Mouse (Mus musculus): ENCODE measurements at regions not wholly inside any gene's neighbourhood (a gene's known extent, or its start where the extent isn't known, plus 50 kb on each side); places are given as distances from the start of the nearest gene placed in this dataset.

DNA sequence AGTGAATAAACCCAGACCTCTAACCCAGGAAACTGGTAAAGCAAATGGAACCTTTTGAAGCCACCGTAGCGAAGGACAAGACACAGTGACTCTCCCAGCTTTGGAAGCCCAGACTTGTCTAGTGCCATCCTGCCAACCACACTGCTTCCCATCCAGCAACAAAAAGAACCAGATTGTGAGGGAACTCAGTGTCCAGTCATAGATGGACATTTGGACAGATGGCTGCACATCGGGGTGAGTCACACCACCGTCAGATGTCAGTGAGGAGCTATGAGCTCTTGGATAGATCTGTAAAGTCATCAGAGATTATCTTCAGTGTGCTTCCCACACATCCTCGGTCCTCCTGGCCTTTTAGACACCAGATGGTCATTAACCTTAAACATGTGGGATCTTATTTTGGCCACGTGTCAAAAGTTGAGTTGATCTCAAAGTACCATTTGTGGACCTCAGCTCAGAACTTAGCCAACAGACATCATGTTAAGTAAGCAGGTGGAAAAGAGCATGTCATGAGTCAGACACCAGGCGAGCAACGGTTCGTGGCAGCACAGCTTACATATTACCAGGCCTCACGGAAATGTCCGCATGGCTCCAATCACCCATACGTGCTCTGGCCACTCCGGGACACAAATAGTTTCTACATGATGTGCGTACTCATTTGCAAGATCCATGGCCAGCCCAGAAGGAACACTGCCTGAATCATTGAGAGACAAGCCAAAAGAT is 102.7 kb upstream of the Gdf10 start:
- H3K4me2 ChIP-seq (replicated peaks; ENCODE audit: low read depth, low read length): no peak overlapping the region
- no peaks in the 10 kb centered on the region for H3K4me1 ChIP-seq (ENCODE audit: control insufficient read depth, insufficient read depth, low read length)
- H3K9ac ChIP-seq (replicated peaks; ENCODE audit: low read depth, low read length): no peak overlapping the region
- WGBS: 85% methylated on average over 14 of the region's 14 CpGs
- H3K36me3 ChIP-seq (ENCODE audit: control insufficient read depth, insufficient read depth, low read length): no peaks in the 10 kb centered on the region
- no peak for ATAC-seq (ENCODE audit: insufficient number of reproducible peaks, insufficient read depth, low FRiP score, low read depth)
- no peaks in the 10 kb centered on the region for H3K27me3 ChIP-seq (ENCODE audit: control insufficient read depth, insufficient read depth, low read length)
- no peak overlapping the region for H3K4me3 ChIP-seq (ENCODE audit: low read depth, low read length)
- no peak overlapping the region for H3K27ac ChIP-seq (ENCODE audit: low read length)
- H3K9me3 ChIP-seq (ENCODE audit: control insufficient read depth, low read depth, low read length): no peaks in the 10 kb centered on the region

DNA sequence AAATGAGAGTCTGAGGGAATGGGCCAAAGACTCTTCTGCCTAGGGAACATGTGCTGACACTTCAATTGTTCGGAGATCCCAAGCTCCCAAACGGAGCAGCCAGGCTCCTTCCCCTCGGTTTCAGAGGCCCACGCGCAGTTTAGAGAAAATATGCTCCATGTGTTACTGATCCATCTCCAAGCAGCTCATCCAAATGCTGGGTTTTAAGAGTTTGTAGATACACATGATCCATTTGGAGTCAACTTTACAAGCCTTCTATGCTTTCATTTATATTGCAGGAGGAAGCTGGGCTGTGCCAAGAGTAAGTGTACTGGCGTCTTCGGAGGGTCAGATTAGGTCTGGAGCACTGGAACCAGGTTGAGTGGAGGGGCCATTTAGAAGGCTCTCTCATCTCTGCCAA is 102.0 kb upstream of the Gdf10 start:
- WGBS: 79% methylated on average over 7 of the region's 7 CpGs
- H3K36me3 ChIP-seq (ENCODE audit: control insufficient read depth, insufficient read depth, low read length): no peaks in the 10 kb centered on the region
- no peaks in the 10 kb centered on the region for H3K9me3 ChIP-seq (ENCODE audit: control insufficient read depth, low read depth, low read length)
- no peaks in the 10 kb centered on the region for H3K4me1 ChIP-seq (ENCODE audit: control insufficient read depth, insufficient read depth, low read length)
- H3K9ac ChIP-seq (replicated peaks; ENCODE audit: low read depth, low read length): no peak overlapping the region
- no peak overlapping the region for H3K4me3 ChIP-seq (ENCODE audit: low read depth, low read length)
- H3K27ac ChIP-seq (ENCODE audit: low read length): no peak overlapping the region
- ATAC-seq (ENCODE audit: insufficient number of reproducible peaks, insufficient read depth, low FRiP score, low read depth): no peak
- no peaks in the 10 kb centered on the region for H3K27me3 ChIP-seq (ENCODE audit: control insufficient read depth, insufficient read depth, low read length)
- H3K4me2 ChIP-seq (replicated peaks; ENCODE audit: low read depth, low read length): no peak overlapping the region

DNA sequence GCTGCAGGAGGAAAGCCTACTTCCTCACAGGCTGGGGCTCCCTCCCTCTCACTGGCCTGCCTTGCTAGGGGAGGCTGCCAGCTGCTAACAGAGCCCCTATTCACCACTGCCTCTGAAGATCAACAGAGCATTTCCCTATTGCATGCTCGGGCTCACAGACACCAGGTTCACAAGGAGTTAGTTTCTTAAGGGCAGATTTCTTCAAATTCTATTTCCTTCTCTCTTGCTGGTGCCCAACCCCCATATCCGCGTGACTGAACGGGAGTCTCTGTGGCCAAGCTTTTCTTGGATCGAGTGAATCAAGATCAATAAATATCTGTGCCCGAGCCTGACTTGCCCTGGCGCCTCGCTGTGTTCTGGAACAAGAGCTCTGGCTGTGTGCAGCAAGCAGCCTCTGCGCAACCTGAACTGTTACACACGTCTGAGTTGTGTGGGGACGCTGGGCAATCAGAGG is 98.9 kb upstream of the Gdf10 start:
- Histone ChIP-seq H3K4me1 (ENCODE audit: control insufficient read depth, insufficient read depth, low read length) (no peaks in the 10 kb centered on the region), H3K4me2 (replicated peaks; ENCODE audit: low read depth, low read length) (no peak overlapping the region), H3K36me3 (ENCODE audit: control insufficient read depth, insufficient read depth, low read length) (no peaks in the 10 kb centered on the region), H3K27me3 (ENCODE audit: control insufficient read depth, insufficient read depth, low read length) (no peaks in the 10 kb centered on the region), H3K9ac (replicated peaks; ENCODE audit: low read depth, low read length) (no peak overlapping the region), H3K27ac (ENCODE audit: low read length) (no peak overlapping the region), H3K4me3 (ENCODE audit: low read depth, low read length) (no peak overlapping the region), H3K9me3 (ENCODE audit: control insufficient read depth, low read depth, low read length) (no peaks in the 10 kb centered on the region)
- peak; percentile 53; the same call in 1 of the 2 replicates for ATAC-seq (ENCODE audit: insufficient number of reproducible peaks, insufficient read depth, low FRiP score, low read depth)
- WGBS: 43% methylated on average over 11 of the region's 11 CpGs

DNA sequence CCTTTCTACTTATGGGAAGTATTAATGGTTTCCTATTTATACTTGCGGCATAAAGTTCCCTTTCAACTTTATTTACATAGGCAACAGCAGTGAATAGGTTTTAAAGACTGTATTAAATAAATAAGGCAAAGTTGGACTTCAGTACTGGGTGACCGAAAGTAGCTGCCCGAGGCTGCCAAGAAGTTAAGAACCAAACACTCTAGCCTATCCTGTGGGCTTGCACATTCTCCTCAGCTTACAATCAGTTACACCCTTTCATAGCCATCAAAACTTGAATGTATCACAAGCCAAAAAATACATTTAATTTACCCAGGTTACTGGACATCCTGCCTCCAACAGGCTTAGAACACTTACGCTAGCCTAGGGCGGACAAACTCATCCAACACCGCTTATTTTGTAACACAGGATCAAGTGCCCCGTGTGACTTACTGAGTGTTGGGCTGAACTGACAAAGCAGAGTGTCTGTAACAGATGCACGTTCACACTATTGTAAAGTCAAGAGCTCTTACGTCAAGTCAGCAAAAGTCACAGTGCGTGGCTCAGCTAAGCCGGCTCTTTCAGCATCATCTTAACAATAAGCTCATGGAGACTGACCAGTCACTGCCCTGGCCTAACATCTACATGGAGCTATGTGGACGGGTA is 97.3 kb upstream of the Gdf10 start:
- H3K9me3 ChIP-seq (ENCODE audit: control insufficient read depth, low read depth, low read length): no peaks in the 10 kb centered on the region
- ATAC-seq (ENCODE audit: insufficient number of reproducible peaks, insufficient read depth, low FRiP score, low read depth): no peak
- H3K4me2 ChIP-seq (replicated peaks; ENCODE audit: low read depth, low read length): no peak overlapping the region
- no peaks in the 10 kb centered on the region for H3K36me3 ChIP-seq (ENCODE audit: control insufficient read depth, insufficient read depth, low read length)
- H3K9ac ChIP-seq (replicated peaks; ENCODE audit: low read depth, low read length): no peak overlapping the region
- no peak overlapping the region for H3K4me3 ChIP-seq (ENCODE audit: low read depth, low read length)
- no peak overlapping the region for H3K27ac ChIP-seq (ENCODE audit: low read length)
- no peaks in the 10 kb centered on the region for H3K27me3 ChIP-seq (ENCODE audit: control insufficient read depth, insufficient read depth, low read length)
- H3K4me1 ChIP-seq (ENCODE audit: control insufficient read depth, insufficient read depth, low read length): no peaks in the 10 kb centered on the region
- WGBS: 78% methylated on average over 12 of the region's 12 CpGs

DNA sequence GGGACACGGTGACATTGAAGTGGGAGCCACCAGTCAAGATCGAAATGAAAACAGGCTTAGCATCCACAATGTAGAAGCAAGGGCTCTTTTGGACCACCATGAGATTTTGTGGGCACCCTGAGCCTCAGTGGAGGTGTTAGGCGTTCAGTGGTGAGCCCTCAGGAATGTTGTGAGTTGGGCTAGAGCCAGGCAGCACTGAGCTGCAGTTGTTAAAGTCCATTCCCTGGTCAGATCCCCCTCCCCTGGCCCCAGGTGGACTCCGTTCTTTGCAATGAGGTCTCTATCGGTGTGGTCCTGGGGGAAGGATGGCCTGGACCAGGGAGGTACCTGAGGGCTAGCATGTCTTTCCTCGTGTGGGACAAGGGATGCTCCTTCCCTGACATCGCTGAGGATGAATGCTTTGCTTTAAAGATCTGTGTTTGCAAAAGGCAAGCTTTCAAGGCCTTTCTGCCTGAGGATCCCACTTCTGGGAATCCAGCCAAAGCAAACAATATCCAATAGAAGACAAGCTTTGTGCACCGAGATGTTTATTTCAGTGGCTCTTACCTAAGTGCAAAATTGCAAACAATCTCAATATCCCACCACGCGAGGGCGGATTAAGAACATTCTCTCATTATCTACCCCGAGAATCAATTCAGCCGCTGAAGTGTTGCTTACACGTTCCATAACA is 90.6 kb upstream of the Gdf10 start:
- no peak for ATAC-seq (ENCODE audit: insufficient number of reproducible peaks, insufficient read depth, low FRiP score, low read depth)
- no peak overlapping the region for H3K9ac ChIP-seq (replicated peaks; ENCODE audit: low read depth, low read length)
- peaks cover 12% of the 10 kb centered on the region; the same call in 1 of the 2 replicates for H3K4me1 ChIP-seq (ENCODE audit: control insufficient read depth, insufficient read depth, low read length)
- no peak overlapping the region for H3K4me2 ChIP-seq (replicated peaks; ENCODE audit: low read depth, low read length)
- WGBS: 30% methylated on average over 14 of the region's 14 CpGs
- H3K9me3 ChIP-seq (ENCODE audit: control insufficient read depth, low read depth, low read length): no peaks in the 10 kb centered on the region
- no peaks in the 10 kb centered on the region for H3K27me3 ChIP-seq (ENCODE audit: control insufficient read depth, insufficient read depth, low read length)
- no peak overlapping the region for H3K4me3 ChIP-seq (ENCODE audit: low read depth, low read length)
- H3K27ac ChIP-seq (ENCODE audit: low read length): no peak overlapping the region
- no peaks in the 10 kb centered on the region for H3K36me3 ChIP-seq (ENCODE audit: control insufficient read depth, insufficient read depth, low read length)

DNA sequence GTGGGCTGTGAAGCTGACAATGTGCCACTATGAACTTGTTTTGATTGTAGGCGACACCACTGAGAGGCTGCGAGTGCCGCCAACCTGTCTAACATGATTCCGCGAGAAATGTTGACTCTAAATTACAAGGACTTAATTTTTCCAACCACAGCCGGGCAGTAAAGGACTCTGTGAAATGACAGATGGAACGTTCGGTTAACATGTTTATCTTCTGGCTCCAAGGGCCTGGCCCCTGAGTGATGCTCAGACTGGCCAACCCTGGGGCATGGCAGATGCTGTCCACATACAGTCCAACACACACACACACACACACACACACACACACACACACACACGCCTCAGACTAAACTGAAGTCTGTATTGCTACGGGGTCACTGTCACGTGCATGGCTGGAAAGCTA is 87.0 kb upstream of the Gdf10 start:
- 62% methylated on average over 11 of the region's 11 CpGs for WGBS

DNA sequence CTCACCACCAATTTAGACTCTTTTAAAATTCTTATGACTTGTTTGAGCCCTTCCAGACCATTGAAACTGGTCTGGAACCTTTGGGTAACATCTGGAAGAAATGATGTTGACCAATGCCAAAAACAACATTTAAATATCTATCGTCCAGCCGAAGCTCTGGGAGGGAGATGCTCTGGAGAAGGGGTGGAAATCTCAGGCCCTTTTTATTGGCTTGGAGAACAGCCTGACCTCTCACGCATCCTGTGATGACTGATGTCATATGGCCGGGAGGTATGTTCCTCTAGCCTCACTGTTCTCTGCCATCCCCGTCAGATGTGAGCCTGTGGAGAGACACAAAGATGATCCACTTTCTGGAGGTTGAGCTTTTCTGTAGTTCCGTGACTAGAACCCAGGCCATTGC is 81.6 kb upstream of the Gdf10 start:
- WGBS: 77% methylated on average over 6 of the region's 6 CpGs
- Histone ChIP-seq H3K9ac (replicated peaks; ENCODE audit: low read depth, low read length) (no peak overlapping the region), H3K4me2 (replicated peaks; ENCODE audit: low read depth, low read length) (no peak overlapping the region), H3K27me3 (ENCODE audit: control insufficient read depth, insufficient read depth, low read length) (no peaks in the 10 kb centered on the region), H3K27ac (ENCODE audit: low read length) (no peak overlapping the region), H3K36me3 (ENCODE audit: control insufficient read depth, insufficient read depth, low read length) (no peaks in the 10 kb centered on the region), H3K9me3 (ENCODE audit: control insufficient read depth, low read depth, low read length) (no peaks in the 10 kb centered on the region), H3K4me1 (ENCODE audit: control insufficient read depth, insufficient read depth, low read length) (no peaks in the 10 kb centered on the region), H3K4me3 (ENCODE audit: low read depth, low read length) (no peak overlapping the region)
- no peak for ATAC-seq (ENCODE audit: insufficient number of reproducible peaks, insufficient read depth, low FRiP score, low read depth)

More for the DNA sequence above, 87.0 kb upstream of the Gdf10 start:
- Histone ChIP-seq H3K9ac (replicated peaks; ENCODE audit: low read depth, low read length) (no peak overlapping the region), H3K9me3 (ENCODE audit: control insufficient read depth, low read depth, low read length) (no peaks in the 10 kb centered on the region), H3K36me3 (ENCODE audit: control insufficient read depth, insufficient read depth, low read length) (no peaks in the 10 kb centered on the region), H3K4me3 (ENCODE audit: low read depth, low read length) (no peak overlapping the region), H3K27me3 (ENCODE audit: control insufficient read depth, insufficient read depth, low read length) (no peaks in the 10 kb centered on the region), H3K4me1 (ENCODE audit: control insufficient read depth, insufficient read depth, low read length) (peaks cover 12% of the 10 kb centered on the region; the same call in 1 of the 2 replicates), H3K4me2 (replicated peaks; ENCODE audit: low read depth, low read length) (no peak overlapping the region), H3K27ac (ENCODE audit: low read length) (no peak overlapping the region)
- ATAC-seq (ENCODE audit: insufficient number of reproducible peaks, insufficient read depth, low FRiP score, low read depth): no peak

DNA sequence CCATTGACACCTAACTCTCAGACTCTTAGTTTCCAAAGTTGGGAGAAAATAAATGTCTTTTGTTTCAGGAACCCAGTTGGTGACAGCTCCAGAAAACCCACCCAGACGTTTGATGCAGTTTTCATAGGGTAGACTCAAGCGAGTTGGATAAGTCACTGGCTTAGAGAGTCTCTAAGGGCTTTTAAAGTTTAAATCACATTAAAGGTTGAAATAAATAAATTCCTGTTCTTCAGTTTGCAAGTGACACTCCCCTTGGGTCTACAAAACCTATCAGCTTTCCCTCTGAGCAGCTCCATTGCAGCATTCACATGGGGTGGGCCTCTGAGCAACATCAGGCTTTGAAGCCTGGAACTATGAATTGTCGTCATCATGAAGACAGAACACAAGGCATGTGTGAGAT is 69.9 kb upstream of the Gdf10 start:
- no peak overlapping the region for H3K27ac ChIP-seq (ENCODE audit: low read length)
- ATAC-seq (ENCODE audit: insufficient number of reproducible peaks, insufficient read depth, low FRiP score, low read depth): no peak
- no peaks in the 10 kb centered on the region for H3K27me3 ChIP-seq (ENCODE audit: control insufficient read depth, insufficient read depth, low read length)
- no peaks in the 10 kb centered on the region for H3K9me3 ChIP-seq (ENCODE audit: control insufficient read depth, low read depth, low read length)
- no peak overlapping the region for H3K4me2 ChIP-seq (replicated peaks; ENCODE audit: low read depth, low read length)
- H3K4me3 ChIP-seq (ENCODE audit: low read depth, low read length): no peak overlapping the region
- H3K36me3 ChIP-seq (ENCODE audit: control insufficient read depth, insufficient read depth, low read length): no peaks in the 10 kb centered on the region
- H3K9ac ChIP-seq (replicated peaks; ENCODE audit: low read depth, low read length): no peak overlapping the region
- whole genome bisulfite sequencing: 84% methylated on average over 3 of the region's 3 CpGs
- H3K4me1 ChIP-seq (ENCODE audit: control insufficient read depth, insufficient read depth, low read length): no peaks in the 10 kb centered on the region

Data from stomach, embryonic 14.5 days (tissue).